Mouse (Mus musculus): ENCODE measurements at regions not wholly inside any gene's neighbourhood (a gene's known extent, or its start where the extent isn't known, plus 50 kb on each side); places are given as distances from the start of the nearest gene placed in this dataset.

GRCm38 (mm10) chr3:120898931-120899330 lies 272.6 kb downstream of the Rwdd3 start:
- no peak for DNase-seq (ENCODE audit: low read depth, low spot score)

GRCm38 (mm10) chr3:120898258-120898657 lies 273.2 kb downstream of the Rwdd3 start:
- DNase-seq (ENCODE audit: low read depth, low spot score) = no peak

- DNase-seq (ENCODE audit: low read depth, low spot score) = no peak
These were observed 273.7 kb downstream of the Rwdd3 start for GRCm38 (mm10) chr3:120897758-120898157.

- DNase-seq (ENCODE audit: low read depth, low spot score) = no peak
These were observed 274.3 kb downstream of the Rwdd3 start for GRCm38 (mm10) chr3:120897221-120897620.

- DNase-seq (ENCODE audit: low read depth, low spot score) = no peak
These were observed 285.2 kb downstream of the Rwdd3 start for GRCm38 (mm10) chr3:120886063-120886841.

- no peak for DNase-seq (ENCODE audit: low read depth, low spot score)
These were observed 286.1 kb downstream of the Rwdd3 start for GRCm38 (mm10) chr3:120885401-120885800.

GRCm38 (mm10) chr3:120884189-120884588 lies 287.3 kb downstream of the Rwdd3 start:
- DNase-seq (ENCODE audit: low read depth, low spot score) = no peak

DNA sequence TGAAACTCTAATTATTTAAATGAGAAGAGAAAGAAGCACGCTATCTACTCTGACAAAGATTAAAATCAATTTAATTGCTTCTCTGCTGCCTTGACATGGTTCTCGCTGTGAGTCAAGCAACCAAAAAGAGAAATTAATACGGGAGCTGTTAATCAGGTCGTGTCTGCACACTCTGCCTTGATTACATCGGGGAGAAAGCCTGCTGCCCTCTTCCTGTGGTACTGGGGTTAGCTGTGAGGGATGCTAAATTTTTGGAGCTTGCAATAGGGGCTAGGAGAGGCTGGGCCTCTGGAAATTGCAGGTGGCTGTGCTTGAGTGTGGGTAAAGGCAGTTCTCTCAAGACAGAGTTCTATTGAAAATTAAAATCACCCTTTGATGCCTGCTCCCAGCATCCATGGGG lies 287.8 kb downstream of the Rwdd3 start:
- no peak for DNase-seq (ENCODE audit: low read depth, low spot score)

- no peak for DNase-seq (ENCODE audit: low read depth, low spot score)
These were observed 292.1 kb downstream of the Rwdd3 start for GRCm38 (mm10) chr3:120879409-120879808.

DNA sequence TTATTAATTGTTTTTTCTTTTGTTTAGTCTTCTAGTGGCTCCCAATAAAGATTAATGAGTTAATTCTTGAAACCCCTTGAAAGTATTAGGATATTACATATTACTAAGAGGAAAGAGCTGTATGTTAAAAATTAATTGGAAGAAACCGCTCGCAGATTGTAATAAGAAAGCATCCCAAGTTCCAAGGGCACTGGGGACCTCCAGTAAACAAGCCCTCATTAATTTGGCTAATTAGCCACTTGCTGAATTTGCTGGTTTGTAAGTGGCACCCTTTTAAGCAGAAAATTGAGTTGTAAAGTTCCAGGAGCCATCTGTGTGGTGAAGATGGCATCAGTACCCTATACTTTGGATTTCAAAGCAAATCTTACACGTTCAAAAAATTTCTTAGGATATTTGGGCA lies 295.8 kb downstream of the Rwdd3 start:
- no peak for DNase-seq (ENCODE audit: low read depth, low spot score)

DNA sequence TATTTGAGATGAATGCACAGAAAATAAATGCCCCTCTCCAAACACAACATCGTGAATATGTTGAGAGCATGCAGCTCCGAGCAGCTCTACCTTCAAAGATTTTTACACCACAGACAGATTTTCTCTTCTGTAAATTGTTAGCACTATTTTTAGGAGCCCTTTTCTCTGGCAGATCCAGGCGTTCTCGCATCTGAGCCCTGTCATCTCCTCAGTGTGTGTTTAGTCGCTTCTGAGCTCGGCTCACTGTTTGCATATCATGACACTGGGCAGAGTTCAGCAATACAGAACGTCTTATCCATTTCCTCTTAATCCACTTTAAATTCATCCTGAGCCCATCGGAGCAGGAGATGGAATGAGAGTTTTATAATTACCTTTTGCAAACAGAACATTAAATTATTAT lies 306.5 kb downstream of the Rwdd3 start:
- DNase-seq (ENCODE audit: low read depth, low spot score) = no peak

DNA sequence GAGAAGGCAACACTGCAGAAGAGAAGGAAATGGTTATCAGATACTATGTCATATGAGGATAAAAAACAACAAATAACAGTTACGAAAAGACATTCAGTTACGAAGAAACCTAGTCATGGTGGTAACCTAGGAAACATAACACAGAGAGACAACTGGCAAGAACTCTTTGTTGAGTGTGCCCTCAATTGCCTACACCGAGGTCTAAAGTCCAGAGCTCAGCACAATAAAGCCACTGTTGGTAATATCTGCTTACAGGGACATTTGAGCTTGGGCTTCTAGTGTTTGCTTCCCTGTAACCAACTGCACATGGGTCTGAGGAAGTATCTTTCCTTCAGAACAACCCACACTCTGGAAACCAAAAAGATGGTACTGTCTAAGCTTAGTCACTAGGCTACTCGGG lies 309.9 kb downstream of the Rwdd3 start:
- DNase-seq (ENCODE audit: low read depth, low spot score) = no peak

- no peak for DNase-seq (ENCODE audit: low read depth, low spot score)
These were observed 313.2 kb downstream of the Rwdd3 start for GRCm38 (mm10) chr3:120858281-120858680.

- no peak for DNase-seq (ENCODE audit: low read depth, low spot score)
These were observed 317.2 kb downstream of the Rwdd3 start for GRCm38 (mm10) chr3:120854322-120854721.

DNA sequence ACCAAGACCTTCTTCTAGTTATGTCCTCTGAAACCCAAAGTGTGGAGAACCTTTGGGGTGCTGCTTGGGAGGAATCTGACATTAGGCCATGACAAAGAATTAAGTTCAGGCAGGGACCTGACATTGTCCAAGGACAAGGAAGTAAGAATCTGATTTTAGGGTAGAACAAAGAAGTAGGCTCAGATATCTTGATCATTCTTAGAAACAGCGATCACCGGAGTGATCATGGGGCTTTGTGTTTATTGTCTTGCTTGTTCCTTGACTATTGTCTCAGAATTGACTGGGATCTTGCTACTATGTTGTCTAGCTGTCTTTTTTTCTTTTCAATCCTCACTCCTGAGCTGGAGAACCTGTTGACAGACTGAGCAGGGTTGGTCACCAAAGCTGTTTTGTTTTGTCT lies 327.9 kb downstream of the Rwdd3 start:
- DNase-seq (ENCODE audit: low read depth, low spot score) = no peak

DNA sequence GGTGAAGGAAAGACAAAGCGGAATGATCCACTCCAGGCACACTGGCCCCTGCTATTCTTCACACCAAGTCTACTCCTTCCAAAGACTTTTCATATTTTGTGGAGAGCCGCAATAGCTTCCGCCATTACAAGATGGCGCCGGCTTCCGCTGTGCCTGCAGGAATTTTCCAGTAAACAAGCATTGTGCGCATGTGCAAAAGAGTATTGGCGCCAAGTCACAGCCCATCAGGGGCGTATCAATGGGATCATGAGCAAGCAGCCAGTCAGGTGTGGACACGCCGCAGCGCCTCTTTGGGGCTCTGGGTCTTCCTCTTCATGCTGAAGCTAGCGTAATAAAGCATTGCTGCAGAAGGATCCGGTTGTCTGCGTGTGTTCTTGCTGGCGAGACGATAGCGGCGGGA lies 348.0 kb downstream of the Rwdd3 start:
- DNase-seq (ENCODE audit: low read depth, low spot score) = no peak

DNA sequence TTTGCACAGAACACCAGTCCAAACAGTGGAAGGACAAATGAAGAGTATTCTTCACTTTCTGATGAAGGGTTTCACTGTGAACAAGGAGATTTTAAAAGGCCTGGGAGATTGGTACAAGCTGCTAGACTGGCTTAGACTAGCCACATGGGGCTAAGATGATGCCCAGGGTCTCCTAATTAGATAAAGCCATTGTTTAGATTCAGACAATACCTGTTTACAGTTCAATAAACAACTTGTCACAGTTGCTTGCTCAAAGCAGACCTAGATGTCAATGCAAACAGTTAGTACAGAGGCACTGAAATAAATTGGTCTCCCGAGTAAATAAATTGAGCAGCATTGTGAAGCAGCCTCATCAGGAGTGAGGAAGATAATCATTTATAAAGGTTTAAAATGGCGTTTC lies 359.6 kb downstream of the Rwdd3 start:
- no peak for DNase-seq (ENCODE audit: low read depth, low spot score)

DNA sequence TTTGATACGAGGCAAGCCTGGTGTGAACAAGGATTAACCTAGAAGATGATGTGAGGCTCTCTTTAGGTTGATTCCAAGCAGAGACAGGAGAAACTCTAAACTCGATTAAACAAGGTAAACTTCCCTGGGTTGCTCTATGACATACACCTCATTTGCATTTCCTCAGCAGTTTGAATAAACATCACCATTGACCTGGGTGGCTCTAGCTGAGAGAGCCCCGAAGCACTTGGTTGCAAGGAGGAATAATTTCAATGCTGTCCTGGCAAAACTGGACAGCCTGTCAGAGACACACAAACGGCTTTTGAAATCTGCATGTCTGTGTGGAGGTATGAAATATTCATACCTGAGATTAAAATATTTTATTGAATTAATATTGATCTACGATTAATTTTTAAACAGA lies 361.0 kb downstream of the Rwdd3 start:
- DNase-seq (ENCODE audit: low read depth, low spot score) = no peak

- DNase-seq (ENCODE audit: low read depth, low spot score) = no peak
These were observed 361.4 kb downstream of the Rwdd3 start for GRCm38 (mm10) chr3:120810048-120810447.

DNA sequence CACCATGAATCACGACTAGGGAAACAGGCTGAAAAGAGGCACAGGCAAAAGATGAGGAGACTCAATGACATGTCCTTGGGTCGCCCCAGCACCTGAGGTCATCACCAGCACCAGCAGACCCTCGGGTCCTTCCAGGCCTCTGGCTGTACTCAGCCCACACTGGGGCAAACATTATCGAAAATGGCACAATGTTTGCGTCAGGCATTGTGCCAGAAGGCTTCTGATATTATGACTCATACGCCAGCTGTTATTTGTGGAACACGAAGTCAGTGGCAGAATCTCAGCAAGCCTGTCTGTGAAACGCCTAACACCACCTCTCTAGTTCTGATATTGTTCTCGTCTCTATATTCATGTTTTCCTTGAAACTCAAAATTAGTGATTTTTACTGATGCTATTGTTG lies 384.8 kb downstream of the Rwdd3 start:
- DNase-seq (ENCODE audit: low read depth, low spot score) = no peak

DNA sequence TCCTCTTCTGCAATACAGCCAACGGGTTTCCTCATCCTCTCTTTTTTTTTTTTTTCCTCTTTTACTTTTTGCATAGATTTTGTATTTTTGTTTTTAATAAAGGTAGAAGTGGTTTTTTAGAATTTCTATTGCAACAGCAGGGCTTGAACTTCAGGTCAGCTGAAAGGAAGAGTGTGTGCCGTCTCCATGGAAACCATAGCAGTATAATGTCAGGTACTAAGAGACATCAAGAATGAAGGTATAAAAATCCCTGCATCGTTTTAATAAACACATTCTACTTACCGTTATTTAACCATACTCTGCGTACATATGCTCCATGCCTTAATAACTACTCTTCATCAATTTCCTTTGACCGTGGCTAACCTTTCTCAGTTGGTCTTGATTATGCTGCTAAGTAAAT lies 390.0 kb downstream of the Rwdd3 start:
- no peak for DNase-seq (ENCODE audit: low read depth, low spot score)

- DNase-seq (ENCODE audit: low read depth, low spot score) = no peak
These were observed 392.4 kb downstream of the Rwdd3 start for GRCm38 (mm10) chr3:120779091-120779490.

DNA sequence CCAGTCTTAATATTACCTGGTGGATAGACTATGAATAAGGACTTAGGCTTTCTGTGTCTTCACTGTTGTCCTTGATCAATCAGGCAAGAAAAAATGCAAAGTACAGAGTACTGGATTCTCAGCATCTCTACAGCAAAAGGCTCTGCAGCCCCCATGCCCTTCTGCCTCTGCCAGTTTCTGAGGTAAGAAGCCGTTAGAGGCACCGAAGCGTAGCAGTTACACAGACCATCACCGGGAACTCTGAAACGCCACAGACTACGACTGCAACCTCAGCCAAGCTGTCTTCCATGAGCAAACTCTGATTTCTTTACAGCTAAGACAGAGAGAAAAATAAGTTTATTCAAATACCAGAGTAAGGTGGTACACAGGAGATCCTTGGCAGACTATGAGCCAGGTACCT lies 396.5 kb downstream of the Rwdd3 start:
- no peak for DNase-seq (ENCODE audit: low read depth, low spot score)

DNA sequence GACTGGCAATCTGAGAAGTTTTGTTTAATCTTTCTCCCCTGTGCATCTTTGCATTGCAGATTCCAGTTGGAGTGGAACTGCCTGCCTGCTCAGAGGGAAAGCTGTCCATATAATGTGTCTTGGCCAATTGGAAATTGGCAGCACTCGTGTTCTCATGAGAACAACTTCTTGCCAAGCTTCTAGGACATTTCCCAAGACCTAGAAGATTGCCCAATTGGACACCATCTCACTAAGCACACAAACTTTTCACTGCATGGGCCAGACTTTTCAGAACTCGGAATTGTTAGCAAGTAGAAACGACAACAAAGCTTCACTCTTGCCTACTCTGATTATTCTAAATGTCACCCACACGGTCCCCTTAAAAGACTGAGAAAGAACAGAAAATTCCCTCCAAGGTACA lies 409.8 kb downstream of the Rwdd3 start:
- no peak for DNase-seq (ENCODE audit: low read depth, low spot score)
